Mouse (Mus musculus): ENCODE results near the gene Rsf1.

DNA sequence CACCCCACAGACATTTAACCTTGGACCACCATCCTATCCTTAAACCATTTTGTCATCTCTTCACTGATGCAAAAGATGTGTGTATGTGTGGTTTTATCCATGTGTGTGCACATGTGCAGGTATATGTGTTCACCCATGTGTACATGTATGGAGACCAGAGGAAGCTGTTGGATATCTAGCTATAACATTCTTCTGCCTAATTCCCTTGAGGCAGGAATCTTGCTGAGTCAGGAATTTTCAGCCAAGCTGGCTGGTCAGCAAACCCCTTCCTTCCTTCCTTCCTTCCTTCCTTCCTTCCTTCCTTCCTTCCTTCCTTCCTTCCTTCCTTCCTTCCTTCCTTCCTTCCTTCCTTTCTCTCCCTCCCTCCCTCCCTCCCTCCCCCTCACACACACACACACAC, 43.7 kb downstream of the Rsf1 start:
- no peak for TF ChIP-seq CTCF (conservative IDR thresholded peaks at IDR 0.05; ENCODE audit: insufficient read depth, insufficient read length, low read depth, low read length)
- TF ChIP-seq POLR2A (IDR thresholded peaks at IDR 0.05; ENCODE audit: low read depth, low read length) = no peak
